Mouse (Mus musculus) heart, adult 2 months (tissue): Measurements from ENCODE around the gene Zxdc.

Source experiments
- CTCF ChIP-seq: fragments of 200-600 bp; IDR thresholded peaks from 2 replicates; pipeline ENCODE4 v1.8.1; 2022; ENCODE audit warnings: antibody characterized with exemption, mild to moderate bottlenecking, moderate library complexity
- POLR2A ChIP-seq: fragments of 200-500 bp; IDR thresholded peaks from 2 replicates; pipeline ENCODE4 v1.6.1; 2011; ENCODE audit warnings: mild to moderate bottlenecking, low read depth, low read length, control low read depth; ENCODE audit not compliant: insufficient read depth

- no peak for TF ChIP-seq CTCF
- no peak for TF ChIP-seq POLR2A
Measured at GRCm38 (mm10) chr6:90321811-90322210, 47.5 kb upstream of the Zxdc start.
